In genomic region chr10:36477543-36477942, GRCm38 (mm10) we compare ENCODE assay signal across 28 mouse cellular contexts. TPM values are rescaled to one million over a fixed set of nuclear protein-coding genes. Genes with fewer than 3 reads are reported as not detected.
"Had no signal": no experiment of that assay in that cellular context is flagged by ENCODE, and none has a peak within 500 bp of the region (broad histone marks: within the 10 kb centered on the region; RNA-seq: fewer than 3 reads in every experiment).

No protein-coding gene starts in this region.

- H3K27ac ChIP-seq: embryonic facial prominence, embryonic 12.5 days; embryonic facial prominence, embryonic 13.5 days; embryonic facial prominence, embryonic 15.5 days; forebrain, embryonic 10.5 days; forebrain, embryonic 12.5 days; forebrain, embryonic 13.5 days; forebrain, embryonic 15.5 days; gastrocnemius, adult 2 months; heart, adult 2 months; heart, embryonic 10.5 days had no signal

- H3K4me1 ChIP-seq: embryonic facial prominence, embryonic 12.5 days; embryonic facial prominence, embryonic 13.5 days; embryonic facial prominence, embryonic 15.5 days; forebrain, embryonic 10.5 days; forebrain, embryonic 12.5 days; forebrain, embryonic 13.5 days; forebrain, embryonic 15.5 days; heart, embryonic 10.5 days had no signal

- DNase-seq: cerebellum, adult 9-10 months; cerebellum, adult 9-11 months; cerebellum, postnatal 10 days; cerebellum, postnatal 14 days; cerebellum, postnatal 25 days; cerebellum, postnatal 36 days; embryo, embryonic 11 days; forebrain, postnatal 0 days; gastrocnemius, adult 2 months; gastrocnemius, postnatal 10 days; gastrocnemius, postnatal 14 days; gastrocnemius, postnatal 25 days; gastrocnemius, postnatal 36 days; heart, adult 11 months; heart, adult 18-20 months; heart, adult 2 months had no signal

- H3K36me3 ChIP-seq: embryonic facial prominence, embryonic 12.5 days; embryonic facial prominence, embryonic 13.5 days; embryonic facial prominence, embryonic 15.5 days; forebrain, embryonic 10.5 days; forebrain, embryonic 12.5 days; forebrain, embryonic 15.5 days; heart, embryonic 10.5 days had no signal

- H3K4me2 ChIP-seq: embryonic facial prominence, embryonic 12.5 days; embryonic facial prominence, embryonic 13.5 days; embryonic facial prominence, embryonic 15.5 days; forebrain, embryonic 12.5 days; forebrain, embryonic 13.5 days; forebrain, embryonic 15.5 days; heart, embryonic 11.5 days had no signal

- H3K9me3 ChIP-seq: embryonic facial prominence, embryonic 12.5 days; embryonic facial prominence, embryonic 13.5 days; embryonic facial prominence, embryonic 15.5 days; forebrain, embryonic 10.5 days; forebrain, embryonic 12.5 days; forebrain, embryonic 13.5 days; forebrain, embryonic 15.5 days; heart, embryonic 10.5 days had no signal

- H3K27me3 ChIP-seq: embryonic facial prominence, embryonic 12.5 days; embryonic facial prominence, embryonic 13.5 days; embryonic facial prominence, embryonic 15.5 days; forebrain, embryonic 12.5 days; forebrain, embryonic 13.5 days; forebrain, embryonic 15.5 days had no signal

- H3K9ac ChIP-seq: embryonic facial prominence, embryonic 12.5 days; embryonic facial prominence, embryonic 13.5 days; embryonic facial prominence, embryonic 15.5 days; forebrain, embryonic 12.5 days; forebrain, embryonic 13.5 days; forebrain, embryonic 15.5 days; forebrain, postnatal 0 days had no signal

- H3K4me3 ChIP-seq: embryonic facial prominence, embryonic 12.5 days; embryonic facial prominence, embryonic 13.5 days; embryonic facial prominence, embryonic 15.5 days; erythroblast, embryonic 14.5 days; forebrain, embryonic 10.5 days; forebrain, embryonic 12.5 days; forebrain, embryonic 13.5 days; forebrain, embryonic 15.5 days; gastrocnemius, adult 2 months; heart, adult 2 months; heart, embryonic 10.5 days had no signal

RNA-seq across cellular contexts. Expression of gene Hs3st5, which starts 29.1 kb away (rescaled TPM):
- total RNA-seq: common myeloid progenitor, adult 5-6 weeks; granulocyte monocyte progenitor cell, adult 5-6 weeks had no signal
